Mouse (Mus musculus) lung, postnatal 0 days (tissue): ENCODE measurements at regions not wholly inside any gene's neighbourhood (a gene's known extent, or its start where the extent isn't known, plus 50 kb on each side); places are given as distances from the start of the nearest gene placed in this dataset.

ENCODE experiments used
- CTCF ChIP-seq: IDR thresholded peaks from 2 replicates; pipeline ENCODE4 v1.5.1; 2016; ENCODE audit warnings: antibody characterized with exemption, mild to moderate bottlenecking
- EP300 ChIP-seq: IDR thresholded peaks from 2 replicates; pipeline ENCODE4 v1.6.1; 2016; ENCODE audit warnings: antibody characterized with exemption, mild to moderate bottlenecking, control low read depth

- TF ChIP-seq CTCF (no peak), EP300 (no peak)
Observed at GRCm38 (mm10) chr6:143615361-143615760, 448.3 kb downstream of the Etnk1 start.
